Mouse (Mus musculus) heart, adult 2 months (tissue): ENCODE results near the gene Sept3. TPM values are rescaled to one million over a fixed set of nuclear protein-coding genes. Genes with fewer than 3 reads are reported as not detected.

Source experiments
- DNase-seq, 2 experiments: peaks; one replicate each; pipeline ENCODE4 v3.0.0; 2021
- H3K27ac ChIP-seq: fragments of 200-600 bp; 2 replicates; pipeline ENCODE4 v1.8.1; 2022
- H3K27me3 ChIP-seq: fragments of 200-500 bp; 2 replicates; pipeline ENCODE4 v1.6.1; 2012; ENCODE audit warnings: mild to moderate bottlenecking, low read length, inconsistent platforms, mixed read lengths; ENCODE audit not compliant: control insufficient read depth, insufficient read depth
- H3K36me3 ChIP-seq: fragments of 200-500 bp; 2 replicates; pipeline ENCODE4 v1.6.1; 2012; ENCODE audit warnings: low read length, inconsistent platforms; ENCODE audit not compliant: control insufficient read depth, insufficient read depth
- H3K4me1 ChIP-seq: fragments of 200-500 bp; 2 replicates; pipeline ENCODE4 v1.6.1; 2011; ENCODE audit warnings: low read length; ENCODE audit not compliant: control insufficient read depth, insufficient read depth
- H3K4me3 ChIP-seq: fragments of 200-600 bp; 2 replicates; pipeline ENCODE4 v1.8.1; 2022
- H3K79me2 ChIP-seq: fragments of 200-500 bp; replicated peaks from 2 replicates; pipeline ENCODE4 v1.6.1; 2012; ENCODE audit warnings: mild to moderate bottlenecking, inconsistent platforms, low read length, moderate library complexity, mixed read lengths; ENCODE audit not compliant: control insufficient read depth, insufficient read depth
- H3K9ac ChIP-seq: fragments of 200-500 bp; 2 replicates; pipeline ENCODE4 v1.6.1; 2012; ENCODE audit warnings: low read depth, mild to moderate bottlenecking, control low read depth, inconsistent platforms, low read length, mixed read lengths
- CTCF ChIP-seq: fragments of 200-600 bp; IDR thresholded peaks from 2 replicates; pipeline ENCODE4 v1.8.1; 2022; ENCODE audit warnings: antibody characterized with exemption, mild to moderate bottlenecking, moderate library complexity
- EP300 ChIP-seq: fragments of 200-500 bp; IDR thresholded peaks from 2 replicates; pipeline ENCODE4 v1.6.1; 2011; ENCODE audit warnings: low read depth, low read length, control low read depth; ENCODE audit not compliant: insufficient read depth
- POLR2A ChIP-seq: fragments of 200-500 bp; IDR thresholded peaks from 2 replicates; pipeline ENCODE4 v1.6.1; 2011; ENCODE audit warnings: mild to moderate bottlenecking, low read depth, low read length, control low read depth; ENCODE audit not compliant: insufficient read depth
- WGBS: fragments of 180-500 bp; shearing (Covaris S2); methylation state at CpG from one replicate; pipeline ENCODE4 v1.1.7; 2018; 5-methylcytosine and 5-hydroxymethylcytosine counted together
- intact Hi-C: fragments of 180-260 bp; cut with DNase I; formaldehyde crosslinking; loops from one replicate; pipeline ENCODE4 v1.15.1; 2025
- polyA plus RNA-seq: library from polyadenylated mRNA; depleted of rRNA; stranded (reverse); fragments of >200 nt; gene quantifications from 2 replicates; pipeline ENCODE4 v1.2.3, GENCODE M21; 2012; rRNA removed
- total RNA-seq, 2 experiments: library from RNA; stranded (reverse); gene quantifications; 2 replicates each; pipeline ENCODE4 v1.2.3; 2021

The Sept3 gene
- total and polyA plus RNA-seq, 3 experiments, result 0.39 to 0.44 (median 0.43) TPM

- Histone ChIP-seq H3K4me3 (no peak overlapping the region), H3K9ac (no peak overlapping the region), H3K4me1 (peaks cover 15% of the 10 kb centered on the region), H3K27ac (no peak overlapping the region), H3K36me3 (peaks cover 7% of the 10 kb centered on the region; the same call in 1 of the 2 replicates), H3K79me2 (peaks cover 3% of the 10 kb centered on the region; the same call in 1 of the 2 replicates), H3K27me3 (no peaks in the 10 kb centered on the region)
- intact Hi-C loops, result no loop called here
- TF ChIP-seq POLR2A (no peak), CTCF (no peak), EP300 (no peak)
- 78% methylated on average over 5 of the region's 5 CpGs for WGBS
- DNase-seq, result no peak
Observed at GRCm38 (mm10) chr15:82342543-82342935, 67.8 kb downstream of the Sept3 start.

GRCm38 (mm10) chr15:82343368-82344287, 68.9 kb downstream of the Sept3 start:
- peaks cover 7% of the 10 kb centered on the region; the same call in 1 of the 2 replicates for H3K36me3 ChIP-seq
- TF ChIP-seq POLR2A (no peak), EP300 (no peak), CTCF (no peak)
- no peaks in the 10 kb centered on the region for H3K27me3 ChIP-seq
- H3K9ac ChIP-seq, result no peak overlapping the region
- H3K4me1 ChIP-seq, result peaks cover 15% of the 10 kb centered on the region
- H3K27ac ChIP-seq, result no peak overlapping the region
- no peak for DNase-seq
- H3K79me2 ChIP-seq, result peaks cover 6% of the 10 kb centered on the region; the same call in 1 of the 2 replicates
- 88% methylated on average over 27 of the region's 27 CpGs for WGBS
- no peak overlapping the region for H3K4me3 ChIP-seq
- intact Hi-C loops, result no loop called here

Other genes starting within 250 kb of the Sept3 start
- gene Desi1, start 241.0 kb upstream of the Sept3 start, total RNA-seq, result 10 to 100 TPM; 21.4 to 27.7 TPM
- gene Desi1, start 241.0 kb upstream of the Sept3 start, polyA plus RNA-seq, result 20.1 and 23.1 TPM in 2 replicates
- 10 to 100 TPM; 49.5 to 52.7 TPM for gene Snu13, start 227.3 kb upstream of the Sept3 start, total RNA-seq
- gene Snu13, start 227.3 kb upstream of the Sept3 start, polyA plus RNA-seq, result 49.5 and 66.6 TPM in 2 replicates
- not detected for gene 4930407I10Rik, start 215.7 kb upstream of the Sept3 start, total RNA-seq
- gene 4930407I10Rik, start 215.7 kb upstream of the Sept3 start, polyA plus RNA-seq, result not detected in 2 replicates
- not detected for gene Mei1, start 204.9 kb upstream of the Sept3 start, total RNA-seq
- gene Mei1, start 204.9 kb upstream of the Sept3 start, polyA plus RNA-seq, result not detected in 2 replicates
- 1 to 10 TPM; 3.9 to 4.0 TPM for gene Ccdc134, start 147.0 kb upstream of the Sept3 start, total RNA-seq
- 4.8 and 6.6 TPM in 2 replicates for gene Ccdc134, start 147.0 kb upstream of the Sept3 start, polyA plus RNA-seq
- 10 to 100 TPM; 22.4 to 24.2 TPM for gene Srebf2, start 127.7 kb upstream of the Sept3 start, total RNA-seq
- gene Srebf2, start 127.7 kb upstream of the Sept3 start, polyA plus RNA-seq, result 33.3 and 45.3 TPM in 2 replicates
- gene Shisa8, start 62.1 kb upstream of the Sept3 start, total RNA-seq, result under 1 TPM; 0.13 to 0.23 TPM
- gene Shisa8, start 62.1 kb upstream of the Sept3 start, polyA plus RNA-seq, result 0.15 and 0.21 TPM in 2 replicates
- gene Tnfrsf13c, start 50.5 kb upstream of the Sept3 start, total RNA-seq, result under 1 TPM; 0.16 to 0.18 TPM
- gene Tnfrsf13c, start 50.5 kb upstream of the Sept3 start, polyA plus RNA-seq, result 0.44 and 0.86 TPM in 2 replicates
- gene Cenpm, start 30.1 kb upstream of the Sept3 start, total RNA-seq, result under 1 TPM; 0.39 to 0.42 TPM
- 0.76 and 1.7 TPM in 2 replicates for gene Cenpm, start 30.1 kb upstream of the Sept3 start, polyA plus RNA-seq
- gene 1500009C09Rik, start 22.5 kb upstream of the Sept3 start, total RNA-seq, result not detected
- 0.08 TPM in 1 of 2 replicates, not detected in the other for gene 1500009C09Rik, start 22.5 kb upstream of the Sept3 start, polyA plus RNA-seq
- not detected for gene Wbp2nl, start 24.1 kb downstream of the Sept3 start, total RNA-seq
- not detected in 2 replicates for gene Wbp2nl, start 24.1 kb downstream of the Sept3 start, polyA plus RNA-seq
- gene Naga, start 64.0 kb downstream of the Sept3 start, total RNA-seq, result 10 to 100 TPM; 22.6 to 27.0 TPM
- gene Naga, start 64.0 kb downstream of the Sept3 start, polyA plus RNA-seq, result 48.3 and 54.3 TPM in 2 replicates
- gene Pheta2, start 64.0 kb downstream of the Sept3 start, total RNA-seq, result 1 to 10 TPM in 1 of 2 experiments, under 1 TPM in 1; 0.70 to 1.2 TPM
- 0.76 and 1.3 TPM in 2 replicates for gene Pheta2, start 64.0 kb downstream of the Sept3 start, polyA plus RNA-seq
- gene Smdt1, start 64.1 kb downstream of the Sept3 start, total RNA-seq, result 100 to 1,000 TPM; 183 to 202 TPM
- gene Smdt1, start 64.1 kb downstream of the Sept3 start, polyA plus RNA-seq, result 231 and 248 TPM in 2 replicates
- gene Ndufa6, start 79.4 kb downstream of the Sept3 start, total RNA-seq, result 100 to 1,000 TPM; 659 to 775 TPM
- gene Ndufa6, start 79.4 kb downstream of the Sept3 start, polyA plus RNA-seq, result 609 and 726 TPM in 2 replicates
- 10 to 100 TPM; 25.5 to 27.0 TPM for gene Cyp2d22, start 105.4 kb downstream of the Sept3 start, total RNA-seq
- 44.0 and 48.4 TPM in 2 replicates for gene Cyp2d22, start 105.4 kb downstream of the Sept3 start, polyA plus RNA-seq
- gene Cyp2d11, start 119.1 kb downstream of the Sept3 start, total RNA-seq, result under 1 TPM in 1 of 2 experiments, not detected in 1; 0.18 TPM
- gene Cyp2d11, start 119.1 kb downstream of the Sept3 start, polyA plus RNA-seq, result not detected in 2 replicates
- gene Cyp2d10, start 132.3 kb downstream of the Sept3 start, total RNA-seq, result under 1 TPM; 0.26 to 0.34 TPM
- 0.08 and 0.38 TPM in 2 replicates for gene Cyp2d10, start 132.3 kb downstream of the Sept3 start, polyA plus RNA-seq
- gene Cyp2d9, start 158.5 kb downstream of the Sept3 start, total RNA-seq, result not detected
- gene Cyp2d9, start 158.5 kb downstream of the Sept3 start, polyA plus RNA-seq, result 0.16 TPM in 1 of 2 replicates, not detected in the other